Mouse (Mus musculus) MEL (cell line): ENCODE results near the gene Snapc5. TPM values are rescaled to one million over a fixed set of nuclear protein-coding genes. Genes with fewer than 3 reads are reported as not detected.

Experiments
- DNase-seq: peaks from one replicate; pipeline ENCODE4 v3.0.0; 2011; ENCODE audit warnings: low read depth, low spot score
- H3K27ac ChIP-seq: 2 replicates; pipeline ENCODE4 v1.5.1; 2012; ENCODE audit warnings: low read depth, mild to moderate bottlenecking, control low read depth, low read length, moderate library complexity; ENCODE audit not compliant: control insufficient read depth
- H3K27me3 ChIP-seq, 2 experiments: fragments of 150-350 bp in 1 of 2; sonication (generic) in 1 of 2; 2 replicates each; pipeline ENCODE4 v1.6.1; 2012; ENCODE audit warnings: low read length in 2 of 2, mild to moderate bottlenecking in 2 of 2, improper control_type of control experiment in 1 of 2, moderate library complexity in 1 of 2; ENCODE audit not compliant: insufficient read depth in 2 of 2, control insufficient read depth in 1 of 2
- H3K36me3 ChIP-seq, 2 experiments: 2 replicates each; pipeline ENCODE4 v1.6.1; 2012 to 2014; ENCODE audit warnings: low read length in 2 of 2, improper control_type of control experiment in 1 of 2, inconsistent platforms in 1 of 2, mild to moderate bottlenecking in 1 of 2; ENCODE audit not compliant: insufficient read depth in 2 of 2, control insufficient read depth in 1 of 2
- H3K4me1 ChIP-seq, 2 experiments: fragments of 150-350 bp in 1 of 2; sonication (generic) in 1 of 2; 2 replicates each; pipeline ENCODE4 v1.6.1; 2012; ENCODE audit warnings: low read length in 2 of 2, improper control_type of control experiment in 1 of 2, mild to moderate bottlenecking in 1 of 2; ENCODE audit not compliant: insufficient read depth in 2 of 2, control insufficient read depth in 1 of 2
- H3K4me3 ChIP-seq, 2 experiments: fragments of 150-350 bp in 1 of 2; sonication (generic) in 1 of 2; 2 replicates each; pipeline ENCODE4 v1.5.1; 2012; ENCODE audit warnings: low read depth in 2 of 2, low read length in 2 of 2, mild to moderate bottlenecking in 2 of 2, moderate library complexity in 2 of 2, control low read depth in 1 of 2, improper control_type of control experiment in 1 of 2; ENCODE audit not compliant: control insufficient read depth in 1 of 2, insufficient read depth in 1 of 2
- H3K79me2 ChIP-seq: 2 replicates; pipeline ENCODE4 v1.6.1; 2012; ENCODE audit warnings: mild to moderate bottlenecking, low read length, moderate library complexity; ENCODE audit not compliant: control insufficient read depth, poor library complexity, insufficient read depth
- H3K9ac ChIP-seq: 2 replicates; pipeline ENCODE4 v1.6.1; 2012; ENCODE audit warnings: low read depth, mild to moderate bottlenecking, control low read depth, low read length, moderate library complexity; ENCODE audit not compliant: control insufficient read depth, poor library complexity, severe bottlenecking
- H3K9me3 ChIP-seq: fragments of 150-350 bp; sonication (generic); replicated peaks from 2 replicates; pipeline ENCODE4 v1.6.1; 2012; ENCODE audit warnings: mild to moderate bottlenecking, low read length, improper control_type of control experiment, moderate library complexity; ENCODE audit not compliant: insufficient read depth
- BHLHE40 ChIP-seq: IDR thresholded peaks from 2 replicates; pipeline ENCODE4 v1.6.1; 2012; ENCODE audit warnings: low read depth, mild to moderate bottlenecking, inconsistent platforms, low read length, improper control_type of control experiment, borderline replicate concordance
- CTCF ChIP-seq, 3 experiments: IDR thresholded peaks in 2 of 3; conservative IDR thresholded peaks in 1 of 3; 2 replicates each; pipeline ENCODE4 v1.5.1; 2011 to 2012; ENCODE audit warnings: low read length in 3 of 3, low read depth in 2 of 3, mild to moderate bottlenecking in 2 of 3, improper control_type of control experiment in 1 of 3, inconsistent platforms in 1 of 3, mixed read lengths in 1 of 3, moderate library complexity in 1 of 3; ENCODE audit not compliant: control insufficient read depth in 1 of 3, insufficient read depth in 1 of 3, poor library complexity in 1 of 3, severe bottlenecking in 1 of 3
- E2F4 ChIP-seq: IDR thresholded peaks from 2 replicates; pipeline ENCODE4 v1.6.1; 2011; ENCODE audit warnings: low read depth, low read length, improper control_type of control experiment, borderline replicate concordance
- MAZ ChIP-seq: IDR thresholded peaks from 2 replicates; pipeline ENCODE4 v1.6.1; 2012; ENCODE audit warnings: low read depth, mild to moderate bottlenecking, inconsistent platforms, low read length, improper control_type of control experiment
- MYC ChIP-seq: IDR thresholded peaks from 2 replicates; pipeline ENCODE4 v1.6.1; 2011; ENCODE audit warnings: low read depth, mild to moderate bottlenecking, low read length, improper control_type of control experiment, moderate library complexity
- POLR2A ChIP-seq, 2 experiments: IDR thresholded peaks; 2 replicates each; pipeline ENCODE4 v1.6.1; 2011 to 2012; ENCODE audit warnings: low read length in 2 of 2, mild to moderate bottlenecking in 2 of 2, control low read depth in 1 of 2, improper control_type of control experiment in 1 of 2, low read depth in 1 of 2, moderate library complexity in 1 of 2; ENCODE audit not compliant: control insufficient read depth in 1 of 2, insufficient read depth in 1 of 2, poor library complexity in 1 of 2
- SIN3A ChIP-seq: IDR thresholded peaks from 2 replicates; pipeline ENCODE4 v1.6.1; 2012; ENCODE audit warnings: low read length, improper control_type of control experiment, inconsistent platforms
- SMC3 ChIP-seq: IDR thresholded peaks from 2 replicates; pipeline ENCODE4 v1.6.1; 2011; ENCODE audit warnings: low read depth, low read length, improper control_type of control experiment
- TCF12 ChIP-seq: IDR thresholded peaks from 2 replicates; pipeline ENCODE4 v1.6.1; 2014; ENCODE audit warnings: low read depth, mild to moderate bottlenecking, inconsistent platforms, low read length, improper control_type of control experiment, moderate library complexity
- UBTF ChIP-seq: IDR thresholded peaks from 2 replicates; pipeline ENCODE4 v1.6.1; 2012; ENCODE audit warnings: low read depth, mild to moderate bottlenecking, inconsistent platforms, low read length, improper control_type of control experiment, moderate library complexity, borderline replicate concordance; ENCODE audit not compliant: insufficient read depth
- USF1 ChIP-seq: IDR thresholded peaks from 2 replicates; pipeline ENCODE4 v1.6.1; 2014; ENCODE audit warnings: low read depth, mild to moderate bottlenecking, inconsistent platforms, low read length, improper control_type of control experiment, moderate library complexity
- USF2 ChIP-seq, 2 experiments: IDR thresholded peaks; 2 replicates each; pipeline ENCODE4 v1.6.1; 2011 to 2012; ENCODE audit warnings: improper control_type of control experiment in 2 of 2, low read length in 2 of 2, borderline replicate concordance in 1 of 2, inconsistent platforms in 1 of 2, low read depth in 1 of 2, mild to moderate bottlenecking in 1 of 2; ENCODE audit not compliant: insufficient read depth in 1 of 2
- ZMIZ1 ChIP-seq: IDR thresholded peaks from 2 replicates; pipeline ENCODE4 v1.6.1; 2012; ENCODE audit warnings: low read depth, mild to moderate bottlenecking, inconsistent platforms, low read length, improper control_type of control experiment, moderate library complexity
- ZNF384 ChIP-seq: IDR thresholded peaks from 2 replicates; pipeline ENCODE4 v1.6.1; 2012; ENCODE audit warnings: low read depth, mild to moderate bottlenecking, inconsistent platforms, low read length, improper control_type of control experiment
- polyA plus RNA-seq, 2 experiments: library from polyadenylated mRNA; stranded (reverse) in 1 of 2; unstranded in 1 of 2; fragments of >175 nt in 1 of 2; fragments of >200 nt in 1 of 2; gene quantifications; 2 replicates each; pipeline versions ENCODE4 v1.2.1 to v1.2.4; 2012; ENCODE audit warnings: low replicate concordance in 2 of 2, low read depth in 1 of 2; ENCODE audit not compliant: insufficient read length in 2 of 2, insufficient read depth in 1 of 2, missing spikeins in 1 of 2
- total RNA-seq: library from RNA; depleted of rRNA; stranded (reverse); fragments of 300-350 nt; gene quantifications from 2 replicates; pipeline ENCODE4 v1.2.3, GENCODE M21; 2012

The Snapc5 gene
- total and polyA plus RNA-seq, 3 experiments = 8.6 to 10.6 TPM; not detected in 1

GRCm38 (mm10) chr9:64219305-64219704 is 40.2 kb downstream of the Snapc5 start:
- H3K79me2 ChIP-seq = no peaks in the 10 kb centered on the region
- H3K36me3 ChIP-seq = peaks cover 0 to 2% of the 10 kb centered on the region in 2 experiments; a peak in 1 of 4 replicates
- H3K27me3 ChIP-seq = no peaks in the 10 kb centered on the region
- TF ChIP-seq ZNF384 (no peak), UBTF (no peak), MYC (no peak), USF2 (IDR thresholded peaks at IDR 0.05; ENCODE audit: borderline replicate concordance in 1 of 2, insufficient read depth in 1 of 2, low read depth in 1 of 2, low read length in 2 of 2) (no peak), TCF12 (no peak), CTCF (IDR thresholded peaks at IDR 0.05 in 2 of 3, conservative IDR thresholded peaks at IDR 0.05 in 1 of 3; ENCODE audit: control insufficient read depth in 1 of 3, insufficient read depth in 1 of 3, low read depth in 2 of 3, low read length in 3 of 3, poor library complexity in 1 of 3, severe bottlenecking in 1 of 3) (no peak), SIN3A (no peak)
- no peak for DNase-seq
- no peak overlapping the region for H3K4me3 ChIP-seq
- H3K4me1 ChIP-seq = peaks cover 0 to 6% of the 10 kb centered on the region in 2 experiments; a peak in 2 of 4 replicates
- no peak overlapping the region for H3K27ac ChIP-seq
- no peaks in the 10 kb centered on the region for H3K9me3 ChIP-seq
- H3K9ac ChIP-seq = no peak overlapping the region

GRCm38 (mm10) chr9:64219772-64220420 is 40.8 kb downstream of the Snapc5 start:
- no peak for TF ChIP-seq POLR2A (IDR thresholded peaks at IDR 0.05; ENCODE audit: control insufficient read depth in 1 of 2, insufficient read depth in 1 of 2, low read depth in 1 of 2, low read length in 2 of 2, poor library complexity in 1 of 2)
- TF ChIP-seq MAZ = no peak
- no peak for TF ChIP-seq USF1
- no peak for TF ChIP-seq BHLHE40
- TF ChIP-seq SMC3 = no peak
- TF ChIP-seq E2F4 = no peak
- DNase-seq = no peak
- H3K27ac ChIP-seq = no peak overlapping the region
- H3K9ac ChIP-seq = no peak overlapping the region
- H3K79me2 ChIP-seq = no peaks in the 10 kb centered on the region
- H3K9me3 ChIP-seq = no peaks in the 10 kb centered on the region
- no peak overlapping the region for H3K4me3 ChIP-seq
- peaks cover 0 to 6% of the 10 kb centered on the region in 2 experiments; a peak in 2 of 4 replicates for H3K4me1 ChIP-seq
- no peaks in the 10 kb centered on the region for H3K27me3 ChIP-seq
- peaks cover 0 to 2% of the 10 kb centered on the region in 2 experiments; a peak in 1 of 4 replicates for H3K36me3 ChIP-seq

GRCm38 (mm10) chr9:64220603-64221002 is 41.5 kb downstream of the Snapc5 start:
- Histone ChIP-seq H3K27me3 (no peaks in the 10 kb centered on the region), H3K9me3 (no peaks in the 10 kb centered on the region), H3K4me1 (peaks cover 0 to 6% of the 10 kb centered on the region in 2 experiments; a peak in 2 of 4 replicates), H3K4me3 (no peak overlapping the region), H3K79me2 (no peaks in the 10 kb centered on the region), H3K9ac (no peak overlapping the region), H3K36me3 (peaks cover 0 to 2% of the 10 kb centered on the region in 2 experiments; a peak in 1 of 4 replicates), H3K27ac (no peak overlapping the region)
- no peak for TF ChIP-seq BHLHE40
- TF ChIP-seq ZNF384 = no peak
- no peak for TF ChIP-seq ZMIZ1
- no peak for DNase-seq
